Mouse (Mus musculus): ENCODE results near the gene Olfr1047.
"Not testable (repeated sequence)": the region's sequence is repeated elsewhere in the genome, so short reads cannot be mapped to it uniquely, and the experiment has no call there.

The Olfr1047 gene

GRCm38 (mm10) chr2:86231301-86231700 is at the start of gene Olfr1047:
TSS of gene Olfr1047 (minus strand) at chr2:86231401.
- no peak for DNase-seq (ENCODE audit: low spot score)

- not testable (repeated sequence) for DNase-seq (ENCODE audit: low spot score)
Observed at GRCm38 (mm10) chr2:86278988-86279387, 47.8 kb upstream of the Olfr1047 start, which contains the start of gene Olfr1051. TSS of gene Olfr1051 (minus strand) at chr2:86279088.

- DNase-seq (ENCODE audit: low spot score) = not testable (repeated sequence)
Observed at GRCm38 (mm10) chr2:86258228-86258627, 27.0 kb upstream of the Olfr1047 start, which contains the start of gene Olfr1049. TSS of gene Olfr1049 (minus strand) at chr2:86258328.

GRCm38 (mm10) chr2:86240189-86240588 is 9.0 kb upstream of the Olfr1047 start, which contains the start of gene Olfr1048:
TSS of gene Olfr1048 (minus strand) at chr2:86240289.
- DNase-seq (ENCODE audit: low spot score) = no peak

- DNase-seq (ENCODE audit: low spot score) = no peak
Observed at GRCm38 (mm10) chr2:86219214-86219613, 12.0 kb downstream of the Olfr1047 start, which contains the start of gene Olfr1046. TSS of gene Olfr1046 (minus strand) at chr2:86219314.

GRCm38 (mm10) chr2:86202909-86203308 is 28.3 kb downstream of the Olfr1047 start, which contains the start of gene Olfr1045:
TSS of gene Olfr1045 (minus strand) at chr2:86203009.
- DNase-seq (ENCODE audit: low spot score) = no peak

GRCm38 (mm10) chr2:86195863-86196262 is 35.3 kb downstream of the Olfr1047 start:
- DNase-seq (ENCODE audit: low spot score) = no peak

- no peak for DNase-seq (ENCODE audit: low spot score)
Observed at GRCm38 (mm10) chr2:86185583-86185982, 45.6 kb downstream of the Olfr1047 start, which contains the start of gene Olfr52. TSS of gene Olfr52 (minus strand) at chr2:86185683.

- DNase-seq (ENCODE audit: low spot score) = no peak
Observed at GRCm38 (mm10) chr2:86179950-86180349, 51.3 kb downstream of the Olfr1047 start.

GRCm38 (mm10) chr2:86177720-86178119 is 53.5 kb downstream of the Olfr1047 start, which contains the start of gene Olfr1044:
TSS of gene Olfr1044 (minus strand) at chr2:86177820.
- DNase-seq (ENCODE audit: low spot score) = no peak

Data from ovary, adult 18-20 months (tissue).